Mouse (Mus musculus) forebrain, embryonic 11.5 days (tissue): ENCODE results near the gene Lmcd1. TPM values are rescaled to one million over a fixed set of nuclear protein-coding genes. Genes with fewer than 3 reads are reported as not detected.

ENCODE experiments used
- ATAC-seq: fragments of 200-750 bp; cut with Nextera tagmentation; replicated peaks from 2 replicates; pipeline ENCODE4 v1.8.0; 2017; ENCODE audit warnings: moderate TSS enrichment; ENCODE audit not compliant: low FRiP score
- DNase-seq: peaks from one replicate; pipeline ENCODE4 v3.0.0-alpha.2; 2017; ENCODE audit warnings: low spot score
- H3K27ac ChIP-seq: fragments of 300-500 bp; sonication (generic); 2 replicates; pipeline ENCODE4 v1.5.1; 2014; ENCODE audit warnings: low read depth, low read length
- H3K27me3 ChIP-seq: fragments of 300-500 bp; sonication (generic); 2 replicates; pipeline ENCODE4 v1.6.1; 2014; ENCODE audit warnings: mild to moderate bottlenecking, low read length, mixed read lengths; ENCODE audit not compliant: control insufficient read depth, insufficient read depth
- H3K36me3 ChIP-seq: fragments of 300-500 bp; sonication (generic); 2 replicates; pipeline ENCODE4 v1.6.1; 2014; ENCODE audit warnings: mild to moderate bottlenecking, low read length, moderate library complexity, mixed read lengths; ENCODE audit not compliant: control insufficient read depth, insufficient read depth
- H3K4me1 ChIP-seq: fragments of 300-500 bp; sonication (generic); replicated peaks from 2 replicates; pipeline ENCODE4 v1.6.1; 2014; ENCODE audit warnings: low read length, mixed read lengths; ENCODE audit not compliant: control insufficient read depth, insufficient read depth
- H3K4me2 ChIP-seq: fragments of 300-500 bp; sonication (generic); 2 replicates; pipeline ENCODE4 v1.6.1; 2014; ENCODE audit warnings: low read depth, mild to moderate bottlenecking, low read length, moderate library complexity, mixed read lengths; ENCODE audit not compliant: severe bottlenecking
- H3K4me3 ChIP-seq: fragments of 300-500 bp; sonication (generic); 2 replicates; pipeline ENCODE4 v1.5.1; 2014; ENCODE audit warnings: low read depth, low read length
- H3K9ac ChIP-seq: fragments of 300-500 bp; sonication (generic); 2 replicates; pipeline ENCODE4 v1.6.1; 2014; ENCODE audit warnings: low read length
- H3K9me3 ChIP-seq: fragments of 300-500 bp; sonication (generic); 2 replicates; pipeline ENCODE4 v1.6.1; 2016; ENCODE audit warnings: low read length, mixed read lengths; ENCODE audit not compliant: control insufficient read depth
- WGBS: fragments of 180-500 bp; shearing (Covaris S2); extraction: QIAGEN DNeasy Blood & Tissue Kit; methylation state at CpG from one replicate; pipeline ENCODE4 v1.1.7; 2014; 5-methylcytosine and 5-hydroxymethylcytosine counted together
- polyA plus RNA-seq: library from polyadenylated mRNA; unstranded; fragments of >200 nt; fragmentation: Nextera tagmentation; extraction: Ambion mirVana; gene quantifications from 2 replicates; pipeline ENCODE4 v1.2.1, GENCODE M21; 2014

Gene Lmcd1
- polyA plus RNA-seq, 1 experiment from 2014 or later = 3.4 TPM

- H3K4me2 ChIP-seq = no peak overlapping the region
- no peaks in the 10 kb centered on the region for H3K36me3 ChIP-seq
- no peak overlapping the region for H3K9ac ChIP-seq
- no peak for DNase-seq
- no peaks in the 10 kb centered on the region for H3K27me3 ChIP-seq
- no peak overlapping the region for H3K4me3 ChIP-seq
- H3K27ac ChIP-seq = no peak overlapping the region
- WGBS = 78% methylated on average over 3 of the region's 3 CpGs
- no peak for ATAC-seq
- H3K9me3 ChIP-seq = no peaks in the 10 kb centered on the region
- no peaks in the 10 kb centered on the region for H3K4me1 ChIP-seq
Measured at GRCm38 (mm10) chr6:112295269-112295668, 21.7 kb downstream of the Lmcd1 start.

- no peaks in the 10 kb centered on the region for H3K36me3 ChIP-seq
- no peak overlapping the region for H3K9ac ChIP-seq
- ATAC-seq (no peak), DNase-seq (no peak)
- WGBS = 87% methylated on average over 7 of the region's 7 CpGs
- H3K4me2 ChIP-seq = no peak overlapping the region
- H3K27ac ChIP-seq = no peak overlapping the region
- H3K27me3 ChIP-seq = no peaks in the 10 kb centered on the region
- H3K4me1 ChIP-seq = no peaks in the 10 kb centered on the region
- H3K4me3 ChIP-seq = no peak overlapping the region
- no peaks in the 10 kb centered on the region for H3K9me3 ChIP-seq
Measured at GRCm38 (mm10) chr6:112300146-112300545, 26.6 kb downstream of the Lmcd1 start.

- no peak overlapping the region for H3K9ac ChIP-seq
- no peaks in the 10 kb centered on the region for H3K9me3 ChIP-seq
- no peak for DNase-seq
- H3K4me1 ChIP-seq = no peaks in the 10 kb centered on the region
- 88% methylated on average over 1 of the region's 1 CpGs for WGBS
- no peak for ATAC-seq
- no peak overlapping the region for H3K27ac ChIP-seq
- H3K4me2 ChIP-seq = no peak overlapping the region
- no peaks in the 10 kb centered on the region for H3K36me3 ChIP-seq
- H3K4me3 ChIP-seq = no peak overlapping the region
- H3K27me3 ChIP-seq = no peaks in the 10 kb centered on the region
Measured at GRCm38 (mm10) chr6:112300633-112301032, 27.1 kb downstream of the Lmcd1 start.

- WGBS = 80% methylated on average over 7 of the region's 7 CpGs
Measured at GRCm38 (mm10) chr6:112302248-112302647, 28.7 kb downstream of the Lmcd1 start.

GRCm38 (mm10) chr6:112302814-112303383, 29.3 kb downstream of the Lmcd1 start:
- Histone ChIP-seq H3K9ac (no peak overlapping the region), H3K27me3 (no peaks in the 10 kb centered on the region), H3K4me2 (no peak overlapping the region), H3K27ac (no peak overlapping the region), H3K36me3 (no peaks in the 10 kb centered on the region), H3K4me3 (no peak overlapping the region), H3K9me3 (no peaks in the 10 kb centered on the region), H3K4me1 (no peaks in the 10 kb centered on the region)
- DNase-seq (no peak), ATAC-seq (no peak)
- 83% methylated on average over 9 of the region's 9 CpGs for WGBS

More at GRCm38 (mm10) chr6:112302248-112302647, 28.7 kb downstream of the Lmcd1 start:
- no peak for ATAC-seq
- no peaks in the 10 kb centered on the region for H3K36me3 ChIP-seq
- H3K4me3 ChIP-seq = no peak overlapping the region
- H3K27me3 ChIP-seq = no peaks in the 10 kb centered on the region
- H3K4me1 ChIP-seq = no peaks in the 10 kb centered on the region
- no peak overlapping the region for H3K4me2 ChIP-seq
- no peaks in the 10 kb centered on the region for H3K9me3 ChIP-seq
- H3K9ac ChIP-seq = no peak overlapping the region
- no peak overlapping the region for H3K27ac ChIP-seq
- no peak for DNase-seq

- 86% methylated on average over 8 of the region's 8 CpGs for WGBS
- H3K27ac ChIP-seq = no peak overlapping the region
Measured at GRCm38 (mm10) chr6:112304751-112305150, 31.2 kb downstream of the Lmcd1 start.

GRCm38 (mm10) chr6:112309330-112309938, 35.9 kb downstream of the Lmcd1 start:
- H3K4me2 ChIP-seq = no peak overlapping the region
- WGBS = 75% methylated on average over 6 of the region's 6 CpGs

More at GRCm38 (mm10) chr6:112304751-112305150, 31.2 kb downstream of the Lmcd1 start:
- Histone ChIP-seq H3K4me2 (no peak overlapping the region), H3K36me3 (no peaks in the 10 kb centered on the region), H3K9ac (no peak overlapping the region), H3K27me3 (no peaks in the 10 kb centered on the region), H3K9me3 (no peaks in the 10 kb centered on the region), H3K4me1 (no peaks in the 10 kb centered on the region), H3K4me3 (no peak overlapping the region)
- ATAC-seq = no peak
- no peak for DNase-seq

GRCm38 (mm10) chr6:112311385-112311784, 37.8 kb downstream of the Lmcd1 start:
- H3K4me3 ChIP-seq = no peak overlapping the region
- H3K4me1 ChIP-seq = no peaks in the 10 kb centered on the region
- H3K27ac ChIP-seq = no peak overlapping the region
- no peak for ATAC-seq
- DNase-seq = no peak
- no peaks in the 10 kb centered on the region for H3K27me3 ChIP-seq
- H3K9me3 ChIP-seq = no peaks in the 10 kb centered on the region
- 56% methylated on average over 4 of the region's 4 CpGs for WGBS
- no peaks in the 10 kb centered on the region for H3K36me3 ChIP-seq
- H3K4me2 ChIP-seq = no peak overlapping the region
- no peak overlapping the region for H3K9ac ChIP-seq

More at GRCm38 (mm10) chr6:112309330-112309938, 35.9 kb downstream of the Lmcd1 start:
- no peaks in the 10 kb centered on the region for H3K9me3 ChIP-seq
- H3K27me3 ChIP-seq = no peaks in the 10 kb centered on the region
- no peaks in the 10 kb centered on the region for H3K36me3 ChIP-seq
- ATAC-seq (no peak), DNase-seq (no peak)
- H3K9ac ChIP-seq = no peak overlapping the region
- no peak overlapping the region for H3K27ac ChIP-seq
- no peaks in the 10 kb centered on the region for H3K4me1 ChIP-seq
- no peak overlapping the region for H3K4me3 ChIP-seq

GRCm38 (mm10) chr6:112319449-112319848, 45.9 kb downstream of the Lmcd1 start:
- no peak for ATAC-seq
- no peaks in the 10 kb centered on the region for H3K4me1 ChIP-seq
- H3K36me3 ChIP-seq = no peaks in the 10 kb centered on the region
- WGBS = 85% methylated on average over 4 of the region's 4 CpGs
- no peak overlapping the region for H3K27ac ChIP-seq
- no peak for DNase-seq
- no peaks in the 10 kb centered on the region for H3K27me3 ChIP-seq
- H3K9ac ChIP-seq = no peak overlapping the region
- no peaks in the 10 kb centered on the region for H3K9me3 ChIP-seq
- H3K4me2 ChIP-seq = no peak overlapping the region
- no peak overlapping the region for H3K4me3 ChIP-seq
